Mouse (Mus musculus) CD4-positive, CD25-positive, alpha-beta regulatory T cell (primary cell): Measurements from ENCODE around the gene Rapgef3. TPM values are rescaled to one million over a fixed set of nuclear protein-coding genes. Genes with fewer than 3 reads are reported as not detected.

Source experiments
- polyA plus RNA-seq: library from polyadenylated mRNA; unstranded; fragments of 100-300 nt; shearing (Covaris generic); gene quantifications from one replicate; pipeline ENCODE4 v1.2.1, GENCODE M21; 2017

The Rapgef3 gene
- 2.5 TPM for polyA plus RNA-seq

GRCm38 (mm10) chr15:97767280-97768186 lies at the start of gene Rapgef3:
Rapgef3 (minus strand) TSS chr15:97767972.

GRCm38 (mm10) chr15:97778311-97779098 lies 10.7 kb upstream of the Rapgef3 start, which contains the start of gene Slc48a1:
Slc48a1 (plus strand) TSS chr15:97778520.

GRCm38 (mm10) chr15:97731111-97731510 lies 36.7 kb downstream of the Rapgef3 start, which contains the start of gene Endou:
Endou (minus strand) TSS chr15:97731339.

GRCm38 (mm10) chr15:97705211-97706050 lies 62.3 kb downstream of the Rapgef3 start, which contains the start of gene Rpap3:
Rpap3 (minus strand) TSS chr15:97705825.

Other genes with a start within 250 kb of the Rapgef3 start
- gene Rpap3, start 62.1 kb downstream of the Rapgef3 start, polyA plus RNA-seq = 33.5 TPM
- 0.12 TPM for gene Endou, start 36.6 kb downstream of the Rapgef3 start, polyA plus RNA-seq
- 57.0 TPM for gene Slc48a1, start 10.5 kb upstream of the Rapgef3 start, polyA plus RNA-seq
- gene Hdac7, start 76.5 kb upstream of the Rapgef3 start, polyA plus RNA-seq = 109 TPM
- gene Vdr, start 142.7 kb upstream of the Rapgef3 start, polyA plus RNA-seq = 0.38 TPM
- 26.0 TPM for gene Tmem106c, start 196.2 kb upstream of the Rapgef3 start, polyA plus RNA-seq
- not detected for gene Col2a1, start 236.7 kb upstream of the Rapgef3 start, polyA plus RNA-seq